Mouse (Mus musculus): ENCODE data around the gene Hrasls5. TPM values are rescaled to one million over a fixed set of nuclear protein-coding genes. Genes with fewer than 3 reads are reported as not detected.

The Hrasls5 gene
- total RNA-seq, 2 experiments from 2014 or later, result 0.26 TPM; not detected in 1

- intact Hi-C loops (cut with DNase I), result no loop called here
- DNase-seq (ENCODE audit: low spot score), result no peak
Observed at GRCm38 (mm10) chr19:7605930-7606783, 6.2 kb upstream of the Hrasls5 start.

GRCm38 (mm10) chr19:7606801-7607689, 5.3 kb upstream of the Hrasls5 start, which contains the start of gene Lgals12:
Gene Lgals12 (minus strand): TSS chr19:7607193.
- no peak for DNase-seq (ENCODE audit: low spot score)
- intact Hi-C loops (cut with DNase I), result no loop called here

DNA sequence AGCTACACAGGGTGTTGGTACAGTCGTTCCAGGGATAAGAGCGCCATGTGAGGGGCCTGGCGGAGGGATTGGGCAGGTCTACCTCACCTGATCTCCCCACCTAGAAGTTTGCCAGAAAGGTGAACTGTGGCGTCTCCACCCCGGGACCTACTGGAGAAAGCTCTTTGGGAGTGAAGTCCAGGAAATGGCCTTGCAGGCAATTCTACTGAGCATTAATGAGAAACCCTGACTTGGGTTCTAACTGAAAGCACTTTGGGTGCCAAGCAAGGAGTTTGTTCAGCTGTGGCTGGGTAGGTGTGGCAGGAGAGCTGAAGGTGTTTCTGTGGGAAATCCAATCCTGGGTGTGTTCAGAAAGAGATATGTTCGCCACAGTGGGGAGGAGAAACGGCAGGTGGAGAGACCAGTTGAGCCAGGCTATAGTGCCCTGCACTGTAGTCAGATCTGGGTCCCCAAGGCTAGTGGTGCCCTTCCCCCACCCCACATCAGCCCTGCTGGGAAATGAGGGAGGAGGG, 4.6 kb upstream of the Hrasls5 start:
- intact Hi-C loops (cut with DNase I), result no loop called here

GRCm38 (mm10) chr19:7613151-7613550, 810 bp downstream of the Hrasls5 start:
- no peak for DNase-seq (ENCODE audit: low spot score)
- intact Hi-C loops (cut with DNase I), result no loop called here

More for the DNA sequence above, 4.6 kb upstream of the Hrasls5 start:
- DNase-seq (ENCODE audit: low spot score), result no peak

DNA sequence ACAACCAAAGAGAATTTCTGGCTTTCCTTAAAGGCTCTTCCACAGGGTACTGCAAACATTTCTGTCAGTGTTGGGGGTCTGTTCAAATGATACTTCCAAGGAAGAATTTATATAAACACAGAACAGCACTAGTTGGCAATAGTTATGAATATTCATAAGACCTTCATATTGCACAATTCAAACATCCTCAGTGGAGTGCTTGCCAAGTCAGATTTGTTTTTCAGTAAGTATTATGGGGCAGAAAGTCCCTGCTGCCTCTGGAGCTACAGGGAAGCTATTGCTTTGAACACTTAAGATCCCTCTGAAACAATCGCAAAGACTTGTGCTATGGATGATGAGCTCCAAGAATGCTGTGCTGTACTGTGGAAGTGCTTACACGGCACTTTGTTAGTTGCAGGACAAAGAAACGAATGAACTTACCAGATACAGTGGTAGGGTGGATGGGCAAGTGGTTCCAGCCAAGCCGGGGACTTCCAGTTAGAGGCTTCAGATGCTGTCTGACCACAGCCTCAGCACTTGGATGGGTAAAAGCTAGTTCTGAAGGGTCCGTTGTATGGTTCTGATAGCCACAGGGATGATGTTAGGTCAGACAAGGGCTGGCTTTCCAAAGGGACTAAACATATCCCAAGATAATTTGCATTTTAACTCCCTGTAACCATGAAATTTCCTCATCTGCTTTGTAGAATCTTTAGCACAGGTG, 4.0 kb downstream of the Hrasls5 start:
- intact Hi-C loops (cut with DNase I), result loop anchor here (2.0 kb wide), 2 partner anchors 20 to 174 kb away; no protein-coding TSS in a partner anchor

GRCm38 (mm10) chr19:7617085-7617484, 4.7 kb downstream of the Hrasls5 start:
- intact Hi-C loops (cut with DNase I), result loop anchor here (1.0 to 2.0 kb wide), 3 partner anchors 20 to 174 kb away; no protein-coding TSS in a partner anchor
- DNase-seq (ENCODE audit: low spot score), result no peak

More for the DNA sequence above, 4.0 kb downstream of the Hrasls5 start:
- DNase-seq (ENCODE audit: low spot score), result no peak

GRCm38 (mm10) chr19:7617696-7618095, 5.4 kb downstream of the Hrasls5 start:
- no peak for DNase-seq (ENCODE audit: low spot score)
- intact Hi-C loops (cut with DNase I), result loop anchor here (1.0 to 2.0 kb wide), 3 partner anchors 21 to 175 kb away; no protein-coding TSS in a partner anchor

DNA sequence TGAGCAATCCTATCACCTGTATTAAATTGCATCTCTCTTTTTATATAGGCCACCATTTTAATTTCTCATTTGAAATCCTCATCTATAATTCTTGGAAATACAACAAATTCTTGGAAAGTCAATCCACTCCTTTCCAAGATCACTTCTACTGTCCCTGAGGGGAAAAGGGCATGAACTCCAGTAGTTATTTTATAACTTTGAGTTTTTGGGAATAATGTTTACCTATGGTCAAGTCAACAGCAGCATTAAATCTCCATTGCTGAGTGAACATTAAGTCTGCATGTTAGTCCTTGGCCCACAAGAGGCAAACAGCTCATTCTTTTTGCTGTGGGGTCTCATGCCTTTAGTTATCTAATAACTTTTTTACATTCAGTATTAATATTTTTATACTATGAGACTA, 20.7 kb downstream of the Hrasls5 start:
- intact Hi-C loops (cut with DNase I), result no loop called here
- DNase-seq (ENCODE audit: low spot score), result no peak

GRCm38 (mm10) chr19:7633786-7634185, 21.4 kb downstream of the Hrasls5 start:
- DNase-seq (ENCODE audit: low spot score), result no peak
- intact Hi-C loops (cut with DNase I), result no loop called here

- DNase-seq (ENCODE audit: low spot score), result no peak
- intact Hi-C loops (cut with DNase I), result no loop called here
Observed at GRCm38 (mm10) chr19:7648913-7649666, 36.7 kb downstream of the Hrasls5 start.

DNA sequence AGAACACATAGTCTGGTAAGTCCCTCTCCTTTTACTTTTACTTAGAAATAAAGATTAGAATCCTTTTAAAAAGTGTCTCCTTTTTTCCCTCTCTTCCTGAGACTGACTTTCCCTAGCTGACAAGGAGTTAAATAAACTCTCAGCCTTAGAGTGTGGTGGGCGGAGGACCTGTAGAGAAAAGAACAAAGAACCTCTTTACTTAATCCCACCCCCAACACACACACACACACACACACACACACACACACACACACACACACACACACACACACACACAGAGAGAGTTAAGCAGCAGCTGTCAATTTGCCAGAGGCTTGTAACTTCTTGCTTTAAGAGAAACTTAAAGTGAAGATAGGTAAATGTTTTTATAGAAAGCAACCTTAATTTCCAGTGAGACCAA, 59.7 kb downstream of the Hrasls5 start:
- no peak for DNase-seq (ENCODE audit: low spot score)
- intact Hi-C loops (cut with DNase I), result no loop called here

DNA sequence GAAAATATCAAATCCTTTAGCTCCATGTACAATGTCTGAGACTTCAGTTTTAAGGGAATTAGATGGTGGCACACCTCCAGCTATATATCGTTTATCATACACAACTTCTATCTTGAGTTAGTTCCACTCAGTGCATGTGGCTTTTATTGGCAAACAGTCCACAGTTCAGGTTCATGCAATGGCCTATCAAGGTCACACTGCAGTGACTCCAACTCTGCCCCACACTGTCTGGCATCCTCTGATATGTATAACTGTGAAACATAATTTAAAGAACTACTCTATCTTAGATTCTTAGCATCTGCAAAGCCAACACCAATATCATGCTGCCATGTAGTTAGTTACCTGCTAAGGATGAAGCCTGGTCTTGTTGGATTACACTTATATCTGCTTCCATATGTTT, 75.6 kb downstream of the Hrasls5 start:
- DNase-seq (ENCODE audit: low spot score), result no peak
- intact Hi-C loops (cut with DNase I), result loop anchor here (10.0 kb wide), 1 partner anchor 397 kb away; no protein-coding TSS in a partner anchor

Other genes starting within 250 kb of the Hrasls5 start
- 10 to 100 TPM; 14.1 to 17.5 TPM for gene Spindoc, start 229.5 kb upstream of the Hrasls5 start, total RNA-seq (2021)
- gene 2700081O15Rik, start 194.9 kb upstream of the Hrasls5 start, total RNA-seq (2021), result 10 to 100 TPM; 15.8 to 18.7 TPM
- gene Rtn3, start 129.3 kb upstream of the Hrasls5 start, total RNA-seq (2021), result 10 to 100 TPM; 75.1 to 82.8 TPM
- gene Atl3, start 118.5 kb upstream of the Hrasls5 start, total RNA-seq (2021), result 10 to 100 TPM; 15.5 to 19.2 TPM
- 100 to 1,000 TPM; 122 TPM for gene Pla2g16, start 55.1 kb upstream of the Hrasls5 start, total RNA-seq (2021)
- gene Lgals12, start 5.3 kb upstream of the Hrasls5 start, total RNA-seq (2021), result under 1 TPM; 0.31 to 0.92 TPM
- not detected for gene Slc22a19, start 98.8 kb downstream of the Hrasls5 start, total RNA-seq (2021)
- gene Slc22a26, start 190.1 kb downstream of the Hrasls5 start, total RNA-seq (2021), result not detected

Measured in heart, postnatal 25 days (tissue).